Mouse (Mus musculus) cortical plate, adult 2 months (tissue): Measurements from ENCODE around the gene Csmd2.

Source experiments
- CTCF ChIP-seq: fragments of 200-500 bp; IDR thresholded peaks from 2 replicates; pipeline ENCODE4 v1.5.1; 2011; ENCODE audit warnings: mild to moderate bottlenecking, control low read depth, low read length; ENCODE audit not compliant: insufficient read depth; ENCODE audit errors: extremely low read depth
- POLR2A ChIP-seq: fragments of 200-500 bp; IDR thresholded peaks from 2 replicates; pipeline ENCODE4 v1.6.1; 2011; ENCODE audit warnings: mild to moderate bottlenecking, low read length, control low read depth; ENCODE audit not compliant: insufficient read depth; ENCODE audit errors: extremely low read depth

DNA sequence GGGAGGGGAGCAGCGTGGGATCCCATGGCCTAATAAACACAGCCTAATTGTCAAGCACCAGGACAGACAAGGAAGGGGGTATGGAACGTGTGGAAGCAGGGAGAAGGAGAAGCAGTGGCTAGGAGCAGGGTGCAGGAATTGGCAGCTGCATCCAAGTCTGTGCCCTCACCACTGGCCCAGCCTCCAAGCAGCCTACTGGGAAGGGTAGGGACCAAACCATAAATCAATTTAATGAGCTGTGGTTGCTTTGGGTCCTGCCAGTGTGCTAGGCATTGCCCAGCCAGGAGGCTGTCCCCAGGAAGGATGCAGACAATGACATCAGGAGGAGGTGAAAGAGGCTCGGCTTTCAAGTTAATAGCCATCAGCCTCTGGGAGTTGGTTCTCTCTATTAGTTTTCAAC lies 100.0 kb downstream of the Csmd2 start:
- TF ChIP-seq CTCF = no peak
- TF ChIP-seq POLR2A = no peak
